Mouse (Mus musculus) brain, embryonic 14.5 days (tissue): ENCODE data around the gene Olfr872. TPM values are rescaled to one million over a fixed set of nuclear protein-coding genes. Genes with fewer than 3 reads are reported as not detected.
"Not testable (repeated sequence)": the region's sequence is repeated elsewhere in the genome, so short reads cannot be mapped to it uniquely, and the experiment has no call there.

ENCODE experiments used
- DNase-seq: peaks from one replicate; pipeline ENCODE4 v3.0.0-alpha.2; 2011; ENCODE audit warnings: low read depth
- CTCF ChIP-seq: fragments of 200-500 bp; IDR thresholded peaks from 2 replicates; pipeline ENCODE4 v1.5.1; 2012; ENCODE audit warnings: inconsistent platforms, mild to moderate bottlenecking, moderate library complexity, borderline replicate concordance; ENCODE audit not compliant: insufficient read depth, insufficient read length; ENCODE audit errors: extremely low read depth
- POLR2A ChIP-seq: fragments of 200-500 bp; IDR thresholded peaks from 2 replicates; pipeline ENCODE4 v1.6.1; 2012; ENCODE audit warnings: mild to moderate bottlenecking, inconsistent platforms, borderline replicate concordance; ENCODE audit not compliant: poor library complexity, insufficient read depth, insufficient read length, severe bottlenecking; ENCODE audit errors: extremely low read depth
- polyA plus RNA-seq: library from polyadenylated mRNA; depleted of rRNA; stranded (reverse); fragments of >200 nt; gene quantifications from 2 replicates; pipeline ENCODE4 v1.2.3, GENCODE M21; 2012; rRNA removed

Gene Olfr872
- not detected in 2 replicates for polyA plus RNA-seq

DNA sequence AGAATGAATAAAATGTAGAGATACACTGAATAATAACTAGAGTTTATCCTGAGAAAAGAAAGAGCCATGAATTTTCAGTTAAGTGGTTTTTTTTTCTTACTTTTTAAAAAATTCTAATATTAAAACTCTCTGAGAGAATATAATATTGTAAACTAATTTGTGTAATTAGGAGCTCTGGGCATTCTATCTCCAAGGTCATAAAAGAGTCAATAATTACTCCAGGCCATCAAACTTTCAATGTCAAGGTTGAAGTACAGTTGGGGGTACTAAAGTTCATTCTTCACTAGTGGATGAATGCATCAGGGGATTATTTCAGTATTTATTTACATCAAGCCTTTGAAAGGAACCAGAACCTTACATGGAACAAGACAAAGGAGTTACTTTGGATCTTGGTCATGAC lies at the start of gene Olfr872:
Gene Olfr872, plus strand, starts transcription at position 301 of the 400 bp plus-strand sequence.
- no peak for DNase-seq
- no peak for TF ChIP-seq CTCF
- no peak for TF ChIP-seq POLR2A

- TF ChIP-seq POLR2A (no peak), CTCF (no peak)
Observed at GRCm38 (mm10) chr9:20202131-20202530, 34.8 kb upstream of the Olfr872 start.

GRCm38 (mm10) chr9:20203413-20203984 lies 33.4 kb upstream of the Olfr872 start:
- not testable (repeated sequence) for DNase-seq

More at GRCm38 (mm10) chr9:20202131-20202530, 34.8 kb upstream of the Olfr872 start:
- no peak for DNase-seq

DNA sequence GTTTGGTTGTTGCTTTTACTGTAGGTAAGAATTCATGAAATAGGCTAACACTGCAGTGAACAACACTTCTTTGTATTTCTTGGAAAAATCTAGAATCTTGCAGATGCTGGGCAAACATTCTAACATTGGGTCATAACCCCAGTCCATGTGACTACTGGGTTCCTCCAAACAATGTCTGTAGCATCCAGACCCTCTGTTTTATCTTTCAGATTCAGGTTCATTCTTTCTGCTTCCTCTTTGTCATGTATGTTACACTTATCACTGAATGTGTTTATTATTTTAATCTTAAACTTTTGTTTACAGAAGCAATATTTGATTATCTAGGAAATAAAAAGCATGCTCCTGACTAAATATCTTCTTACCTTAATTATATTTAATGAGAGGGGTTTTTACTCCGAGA lies 26.1 kb upstream of the Olfr872 start:
- DNase-seq = no peak
- TF ChIP-seq CTCF (no peak), POLR2A (no peak)

DNA sequence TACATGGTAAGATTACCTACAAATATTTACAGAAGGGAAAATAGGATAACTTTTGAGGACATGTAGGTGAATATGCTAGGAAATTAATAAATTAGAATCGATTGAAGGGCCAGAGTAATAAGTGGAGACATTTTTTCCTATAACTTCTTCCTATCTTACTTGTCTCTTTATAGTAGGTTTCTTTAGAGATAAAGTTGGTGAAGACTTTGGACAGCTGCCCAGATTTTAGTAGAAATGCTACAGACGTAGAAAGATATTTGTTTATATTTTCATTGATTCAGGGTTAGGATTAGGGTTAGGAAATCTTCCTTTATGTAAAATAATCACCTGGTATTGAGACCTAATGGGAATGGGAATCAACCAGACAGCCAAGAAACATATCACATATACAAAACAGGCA lies 25.4 kb upstream of the Olfr872 start:
- no peak for DNase-seq
- TF ChIP-seq CTCF (no peak), POLR2A (no peak)

DNA sequence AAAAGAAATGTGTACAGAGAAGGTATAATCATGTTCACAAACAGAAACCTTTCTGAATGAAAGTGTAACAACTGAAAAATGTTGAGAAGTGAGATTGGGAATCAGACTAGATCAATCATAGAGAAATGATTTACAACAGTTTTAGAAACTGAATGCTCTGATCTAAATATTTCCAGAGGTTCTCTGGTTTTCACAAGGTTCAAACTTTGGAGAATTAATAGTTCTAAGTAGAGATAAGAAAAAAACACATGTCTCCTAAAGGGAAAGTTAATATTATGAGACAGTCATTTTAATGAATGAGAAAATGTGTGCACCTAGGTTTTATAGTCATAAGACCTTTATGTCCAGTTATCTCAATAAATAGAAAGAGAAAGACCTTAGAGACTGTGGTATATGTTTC lies 25.0 kb upstream of the Olfr872 start, which contains the start of gene Olfr871:
Gene Olfr871, plus strand, starts transcription at position 301 of the 400 bp plus-strand sequence.
- TF ChIP-seq POLR2A = no peak
- no peak for TF ChIP-seq CTCF
- DNase-seq = no peak

- no peak for DNase-seq
- TF ChIP-seq POLR2A = no peak
- TF ChIP-seq CTCF = no peak
Observed at GRCm38 (mm10) chr9:20237378-20237777, 459 bp downstream of the Olfr872 start.

DNA sequence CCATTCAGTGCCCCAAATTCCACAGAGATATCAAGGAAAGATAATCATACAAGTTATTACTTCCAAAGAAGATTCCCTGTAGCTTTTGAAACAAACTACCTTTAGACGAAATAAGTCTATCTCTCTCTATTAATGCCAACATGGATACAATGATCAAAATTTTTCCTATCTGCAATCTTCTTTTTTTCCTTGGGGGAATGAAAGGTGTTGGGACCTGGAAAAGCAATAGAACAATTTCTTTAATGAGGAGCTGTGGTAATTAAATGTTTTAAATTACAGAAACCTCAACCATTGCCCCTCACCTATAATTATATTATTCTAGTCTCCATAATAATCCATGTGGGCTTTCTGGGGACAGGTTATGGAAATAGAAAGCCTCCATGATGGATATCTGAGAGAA lies 45.1 kb downstream of the Olfr872 start, which contains the start of gene Olfr39:
Gene Olfr39, plus strand, starts transcription at position 301 of the 400 bp plus-strand sequence.
- no peak for TF ChIP-seq POLR2A
- no peak for TF ChIP-seq CTCF
- no peak for DNase-seq

- not testable (repeated sequence) for DNase-seq
Observed at GRCm38 (mm10) chr9:20295562-20295961, 58.6 kb downstream of the Olfr872 start.

GRCm38 (mm10) chr9:20298232-20298631 lies 61.3 kb downstream of the Olfr872 start, which contains the start of gene Olfr873:
Gene Olfr873 (plus strand): TSS chr9:20298532.
- TF ChIP-seq POLR2A (no peak), CTCF (no peak)
- DNase-seq = no peak

Other genes starting within 250 kb of the Olfr872 start
- not detected in 2 replicates for gene Olfr866, start 209.1 kb upstream of the Olfr872 start, polyA plus RNA-seq
- gene Olfr867, start 179.6 kb upstream of the Olfr872 start, polyA plus RNA-seq = not detected in 2 replicates
- not detected in 2 replicates for gene Olfr868, start 138.5 kb upstream of the Olfr872 start, polyA plus RNA-seq
- not detected in 2 replicates for gene Olfr869, start 108.1 kb upstream of the Olfr872 start, polyA plus RNA-seq
- gene Olfr870, start 63.1 kb upstream of the Olfr872 start, polyA plus RNA-seq = not detected in 2 replicates
- not detected in 2 replicates for gene Olfr871, start 24.9 kb upstream of the Olfr872 start, polyA plus RNA-seq
- gene Olfr39, start 45.2 kb downstream of the Olfr872 start, polyA plus RNA-seq = not detected in 2 replicates
- not detected in 2 replicates for gene Olfr873, start 61.4 kb downstream of the Olfr872 start, polyA plus RNA-seq
- gene Olfr18, start 99.0 kb downstream of the Olfr872 start, polyA plus RNA-seq = 0.10 and 0.25 TPM in 2 replicates
- 21.5 and 28.2 TPM in 2 replicates for gene Zfp560, start 148.1 kb downstream of the Olfr872 start, polyA plus RNA-seq
- 16.3 and 17.9 TPM in 2 replicates for gene Zfp26, start 223.0 kb downstream of the Olfr872 start, polyA plus RNA-seq